8 mouse cellular contexts compared by ENCODE assay signal in genomic region chr5:8056141-8057017, GRCm38 (mm10). TPM values are rescaled to one million over a fixed set of nuclear protein-coding genes. Genes with fewer than 3 reads are reported as not detected.
DNase-seq lines count a peak whose midpoint lies in the region; ATAC-seq and TF ChIP-seq lines count a peak whose summit lies in the region.

No protein-coding gene starts in this region.

- H3K27me3 ChIP-seq in forebrain, embryonic 15.5 days: no peaks in the 10 kb centered on the region
- H3K27me3 ChIP-seq in lung, embryonic 15.5 days: no peaks in the 10 kb centered on the region
- no peaks in the 10 kb centered on the region for H3K27me3 ChIP-seq in thymus, adult 2 months (ENCODE audit: control insufficient read depth, insufficient read depth, low read length)

- peak; percentile 68 for TF ChIP-seq CTCF in layer of hippocampus, adult 2 months (conservative IDR thresholded peaks at IDR 0.05)
- peak; percentile 25; the same call in 1 of the 2 replicates for TF ChIP-seq CTCF in olfactory bulb, adult 2 months (IDR thresholded peaks at IDR 0.05; ENCODE audit: insufficient read depth, low read depth, low read length)
- TF ChIP-seq CTCF in thymus, adult 2 months (IDR thresholded peaks at IDR 0.05; ENCODE audit: borderline replicate concordance, control insufficient read depth, extremely low read depth, insufficient read depth, low read length, poor library complexity): peak; percentile 49; the same call in 1 of the 2 replicates

- intact Hi-C loops in heart, postnatal 25 days (cut with DNase I): loop anchor here (5.0 kb wide), 1 partner anchor 366 kb away; the partner anchor contains the start of genes Dbf4 and Slc25a40

- peak; percentile 64 for TF ChIP-seq POLR2A in olfactory bulb, adult 2 months (IDR thresholded peaks at IDR 0.05; ENCODE audit: insufficient read depth, low read depth, low read length)
- TF ChIP-seq POLR2A in thymus, adult 2 months (IDR thresholded peaks at IDR 0.05; ENCODE audit: control insufficient read depth, extremely low read depth, insufficient read depth, low read length, poor library complexity): peak; percentile 81

- peaks cover 2% of the 10 kb centered on the region; the same call in 1 of the 2 replicates for H3K36me3 ChIP-seq in ES-E14 (ENCODE audit: control insufficient read depth, insufficient read depth, low read length, poor library complexity, severe bottlenecking)
- H3K36me3 ChIP-seq in forebrain, embryonic 15.5 days: peaks cover 7% of the 10 kb centered on the region; the same call in 1 of the 2 replicates
- peaks cover 19% of the 10 kb centered on the region for H3K36me3 ChIP-seq in lung, embryonic 15.5 days
- H3K36me3 ChIP-seq in thymus, adult 2 months (ENCODE audit: control insufficient read depth, insufficient read depth, low read length): peaks cover 7% of the 10 kb centered on the region

- H3K4me2 ChIP-seq in forebrain, embryonic 15.5 days (replicated peaks): peak overlapping the region; percentile 59
- H3K4me2 ChIP-seq in lung, embryonic 15.5 days: peak overlapping the region; percentile 68

- peak; percentile 98 for ATAC-seq in forebrain, embryonic 15.5 days (replicated peaks)
- ATAC-seq in lung, embryonic 15.5 days (ENCODE audit: borderline replicate concordance, extremely low read depth, low FRiP score, low TSS enrichment): peak; percentile 98

- DNase-seq in ES-E14 (ENCODE audit: low read depth, low spot score): no peak
- DNase-seq in cerebellum, adult 11 months: peak; percentile 81
- DNase-seq in heart, postnatal 25 days (ENCODE audit: low spot score): peak; percentile 72
- peak; percentile 79 to 82 for DNase-seq in layer of hippocampus, adult 2 months (ENCODE audit: low spot score in 2 of 2)
- DNase-seq in thymus, adult 2 months: peak; percentile 84

- H3K9me3 ChIP-seq in ES-E14 (ENCODE audit: control insufficient read depth, insufficient read depth, low read depth, low read length): no peaks in the 10 kb centered on the region
- H3K9me3 ChIP-seq in forebrain, embryonic 15.5 days: no peaks in the 10 kb centered on the region
- H3K9me3 ChIP-seq in lung, embryonic 15.5 days: no peaks in the 10 kb centered on the region

- H3K4me3 ChIP-seq in ES-E14 (ENCODE audit: insufficient read depth in 1 of 2, low read depth in 1 of 2, low read length in 2 of 2, poor library complexity in 1 of 2, severe bottlenecking in 1 of 2): peak overlapping the region; percentile 77 to 80
- H3K4me3 ChIP-seq in forebrain, embryonic 15.5 days: peak overlapping the region; percentile 84
- peak overlapping the region; percentile 94 for H3K4me3 ChIP-seq in layer of hippocampus, adult 2 months
- peak overlapping the region; percentile 71 for H3K4me3 ChIP-seq in lung, embryonic 15.5 days
- H3K4me3 ChIP-seq in olfactory bulb, adult 2 months (ENCODE audit: insufficient read depth, low read depth, low read length): peak overlapping the region; percentile 76
- peak overlapping the region; percentile 83 for H3K4me3 ChIP-seq in thymus, adult 2 months (ENCODE audit: control insufficient read depth, insufficient read depth, low read length)

- WGBS in forebrain, embryonic 15.5 days: under 1% methylated on average over 57 of the region's 60 CpGs
- under 1% methylated on average over 51 of the region's 60 CpGs for WGBS in lung, embryonic 15.5 days
- whole genome bisulfite sequencing in olfactory bulb, adult 2 months: under 1% methylated on average over 60 of the region's 60 CpGs
- under 1% methylated on average over 60 of the region's 60 CpGs for WGBS in thymus, adult 2 months

- in situ Hi-C loops in ES-E14 (cut with MboI; ENCODE audit: low sequenced_read_pairs in 2 of 2, unreplicated experiment in 2 of 2): no loop called here

- peak overlapping the region; percentile 77 for H3K9ac ChIP-seq in ES-E14 (ENCODE audit: insufficient read depth, low read depth, low read length, poor library complexity, severe bottlenecking)
- H3K9ac ChIP-seq in forebrain, embryonic 15.5 days (replicated peaks): peak overlapping the region; percentile 82
- H3K9ac ChIP-seq in lung, embryonic 15.5 days: peak overlapping the region; percentile 75

- peaks cover 0 to 5% of the 10 kb centered on the region in 2 experiments; a peak in 2 of 4 replicates for H3K4me1 ChIP-seq in ES-E14 (ENCODE audit: control insufficient read depth in 2 of 2, insufficient read depth in 2 of 2, low read length in 2 of 2, poor library complexity in 1 of 2)
- peaks cover 18% of the 10 kb centered on the region for H3K4me1 ChIP-seq in forebrain, embryonic 15.5 days
- H3K4me1 ChIP-seq in lung, embryonic 15.5 days: peaks cover 15% of the 10 kb centered on the region; the same call in 1 of the 2 replicates
- H3K4me1 ChIP-seq in olfactory bulb, adult 2 months (ENCODE audit: control insufficient read depth, insufficient read depth, low read length): peaks cover 2% of the 10 kb centered on the region; the same call in 1 of the 2 replicates
- H3K4me1 ChIP-seq in thymus, adult 2 months (replicated peaks; ENCODE audit: control insufficient read depth, insufficient read depth, low read length): peaks cover 10% of the 10 kb centered on the region

- no peak overlapping the region for H3K27ac ChIP-seq in ES-E14 (ENCODE audit: insufficient read depth, low read depth, low read length, poor library complexity, severe bottlenecking)
- peak overlapping the region; percentile 78 for H3K27ac ChIP-seq in forebrain, embryonic 15.5 days (replicated peaks)
- H3K27ac ChIP-seq in layer of hippocampus, adult 2 months: peak overlapping the region; percentile 99
- H3K27ac ChIP-seq in lung, embryonic 15.5 days: peak overlapping the region; percentile 90
- H3K27ac ChIP-seq in olfactory bulb, adult 2 months (ENCODE audit: insufficient read depth, low read depth, low read length): peak overlapping the region; percentile 93
- H3K27ac ChIP-seq in thymus, adult 2 months (ENCODE audit: control insufficient read depth, insufficient read depth, low read length): peak overlapping the region; percentile 84

TF ChIP-seq in ES-E14, 5 proteins besides CTCF, POLR2A, EP300 and RAD21:
- no peak for TF ChIP-seq MAFK (IDR thresholded peaks at IDR 0.05; ENCODE audit: insufficient read depth, low read depth, low read length)
- TF ChIP-seq ZNF384 (IDR thresholded peaks at IDR 0.05; ENCODE audit: low read depth, low read length): no peak
- TF ChIP-seq CHD2 (IDR thresholded peaks at IDR 0.05; ENCODE audit: low read depth, low read length): no peak
- no peak for TF ChIP-seq ZC3H11A (IDR thresholded peaks at IDR 0.05; ENCODE audit: borderline replicate concordance, low read depth, low read length)
- TF ChIP-seq HCFC1 (IDR thresholded peaks at IDR 0.05; ENCODE audit: borderline replicate concordance, insufficient read depth, low read length): no peak

RNA-seq across cellular contexts. Expression of gene Sri, which starts 10.5 kb away (rescaled TPM):
- 70.4 and 93.0 TPM in 2 replicates for total RNA-seq in ES-E14 (2012; rRNA removed)
- 138 and 140 TPM in 2 replicates for polyA plus RNA-seq in forebrain, embryonic 15.5 days (2015; fragmentation: Nextera tagmentation; extraction: Ambion mirVana)
- 100 to 1,000 TPM in 1 of 2 experiments, 10 to 100 TPM in 1; 94.2 to 108 TPM for total RNA-seq in heart, postnatal 25 days (2021)
- total RNA-seq in layer of hippocampus, adult 2 months (2021): 100 to 1,000 TPM; 106 to 107 TPM
- polyA plus RNA-seq in lung, embryonic 15.5 days (2015; fragmentation: Nextera tagmentation; extraction: Ambion mirVana): 293 and 299 TPM in 2 replicates
- 205 TPM in 1 of 2 replicates, not detected in the other for polyA plus RNA-seq in olfactory bulb, adult 2 months (2012; ENCODE audit: insufficient read depth, insufficient read length, low replicate concordance, missing spikeins)
- polyA plus RNA-seq in thymus, adult 2 months (2012; rRNA removed): 181 and 216 TPM in 2 replicates
